Mouse (Mus musculus) ES-E14 (cell line): ENCODE data around the gene Pde12.

Experiments used
- HCFC1 ChIP-seq: IDR thresholded peaks from 2 replicates; pipeline ENCODE4 v1.6.1; 2012; ENCODE audit warnings: low read length, inconsistent platforms, borderline replicate concordance; ENCODE audit not compliant: insufficient read depth
- MAFK ChIP-seq: IDR thresholded peaks from 2 replicates; pipeline ENCODE4 v1.6.1; 2014; ENCODE audit warnings: mild to moderate bottlenecking, low read depth, low read length, inconsistent platforms; ENCODE audit not compliant: insufficient read depth

DNA sequence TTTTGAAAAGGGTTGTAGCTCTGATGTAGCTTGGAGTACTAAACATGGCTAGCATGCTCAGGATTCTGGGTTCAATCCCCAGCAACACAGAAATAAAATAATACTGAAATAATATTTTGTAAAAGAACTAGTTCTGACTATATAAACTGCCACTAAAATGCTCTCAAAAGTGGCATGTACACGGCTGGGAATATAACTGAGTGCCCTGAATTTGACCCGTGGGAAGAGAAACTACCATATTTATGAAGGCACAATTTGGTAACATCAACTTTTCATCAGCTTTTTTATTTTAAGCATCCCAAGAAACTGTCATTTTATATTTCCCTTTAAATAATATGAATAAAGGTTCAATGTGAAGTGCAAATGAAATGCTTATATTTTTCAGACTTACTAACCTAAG, 5.8 kb downstream of the Pde12 start:
- TF ChIP-seq HCFC1 (no peak), MAFK (no peak)
